Mouse (Mus musculus) neutrophil, adult 5-6 weeks (primary cell): ENCODE data around the gene Zdhhc7. TPM values are rescaled to one million over a fixed set of nuclear protein-coding genes. Genes with fewer than 3 reads are reported as not detected.

Experiments used
- ATAC-seq: fragments of 151-379, 151-347 bp; 2 replicates; pipeline ENCODE4 v1.8.0; 2017; ENCODE audit warnings: mild to moderate bottlenecking, moderate TSS enrichment; ENCODE audit not compliant: insufficient number of reproducible peaks, poor library complexity, low FRiP score, severe bottlenecking; ENCODE audit errors: extremely low read depth
- total RNA-seq: library from RNA; stranded (forward); fragments of 200-1000 nt; gene quantifications from 2 replicates; pipeline ENCODE4 v1.2.3, GENCODE M21; 2017

Gene Zdhhc7
- total RNA-seq, 1 experiment from 2014 or later, result 45.2 TPM

GRCm38 (mm10) chr8:120118162-120118561 lies 16.9 kb upstream of the Zdhhc7 start:
- no peak for ATAC-seq

GRCm38 (mm10) chr8:120116600-120116999 lies 15.3 kb upstream of the Zdhhc7 start:
- ATAC-seq, result no peak

GRCm38 (mm10) chr8:120114315-120114841 lies 13.1 kb upstream of the Zdhhc7 start:
- ATAC-seq, result no peak

GRCm38 (mm10) chr8:120113758-120114255 lies 12.5 kb upstream of the Zdhhc7 start, which contains the start of gene 6430548M08Rik:
Gene 6430548M08Rik, plus strand, starts transcription at chr8:120114152.
- peak; percentile 85 for ATAC-seq

- no peak for ATAC-seq
Observed at GRCm38 (mm10) chr8:120113306-120113705, 12.0 kb upstream of the Zdhhc7 start.

GRCm38 (mm10) chr8:120112535-120112934 lies 11.3 kb upstream of the Zdhhc7 start:
- ATAC-seq, result peak; percentile 51

- ATAC-seq, result no peak
Observed at GRCm38 (mm10) chr8:120111382-120111781, 10.1 kb upstream of the Zdhhc7 start.

- ATAC-seq, result no peak
Observed at GRCm38 (mm10) chr8:120110966-120111365, 9.7 kb upstream of the Zdhhc7 start.

- peak; percentile 10; the same call in 1 of the 2 replicates for ATAC-seq
Observed at GRCm38 (mm10) chr8:120109149-120109548, 7.9 kb upstream of the Zdhhc7 start.

GRCm38 (mm10) chr8:120104721-120105272 lies 3.5 kb upstream of the Zdhhc7 start:
- ATAC-seq, result no peak

- no peak for ATAC-seq
Observed at GRCm38 (mm10) chr8:120103916-120104315, 2.6 kb upstream of the Zdhhc7 start.

GRCm38 (mm10) chr8:120100388-120101067 lies 754 bp downstream of the Zdhhc7 start:
- no peak for ATAC-seq

GRCm38 (mm10) chr8:120096486-120096885 lies 4.8 kb downstream of the Zdhhc7 start:
- ATAC-seq, result no peak

- no peak for ATAC-seq
Observed at GRCm38 (mm10) chr8:120094801-120095200, 6.5 kb downstream of the Zdhhc7 start.

GRCm38 (mm10) chr8:120093103-120093502 lies 8.2 kb downstream of the Zdhhc7 start:
- ATAC-seq, result no peak

GRCm38 (mm10) chr8:120091032-120091431 lies 10.2 kb downstream of the Zdhhc7 start:
- ATAC-seq, result no peak

GRCm38 (mm10) chr8:120089511-120089910 lies 11.8 kb downstream of the Zdhhc7 start:
- ATAC-seq, result no peak

- no peak for ATAC-seq
Observed at GRCm38 (mm10) chr8:120084783-120085182, 16.5 kb downstream of the Zdhhc7 start.

GRCm38 (mm10) chr8:120083261-120083660 lies 18.0 kb downstream of the Zdhhc7 start:
- ATAC-seq, result no peak

- no peak for ATAC-seq
Observed at GRCm38 (mm10) chr8:120079361-120079760, 21.9 kb downstream of the Zdhhc7 start.
